Mouse (Mus musculus): ENCODE results near the gene Atrn. TPM values are rescaled to one million over a fixed set of nuclear protein-coding genes. Genes with fewer than 3 reads are reported as not detected.

The Atrn gene
- polyA plus RNA-seq, 1 experiment from 2014 or later: 13.7 TPM

DNA sequence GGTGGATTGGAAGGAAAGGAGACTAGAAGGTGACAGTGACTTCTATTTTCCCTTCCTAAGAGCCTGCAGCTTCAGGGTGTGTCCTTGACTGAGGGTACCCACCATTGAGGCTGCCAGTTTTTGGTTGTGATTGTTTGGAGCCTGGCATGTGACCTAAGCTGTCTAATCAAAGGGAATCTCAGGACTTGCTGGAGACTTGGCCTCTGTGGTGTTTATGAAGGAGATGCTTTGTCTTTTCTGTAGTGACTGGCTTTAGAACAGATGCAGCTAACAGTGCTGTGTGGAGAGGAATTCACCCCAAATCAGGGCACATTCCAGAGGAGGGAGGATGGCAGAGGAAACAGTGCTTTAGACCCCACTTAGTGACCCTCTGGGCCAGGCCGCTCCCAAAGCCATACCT, 8.6 kb downstream of the Atrn start:
- Histone ChIP-seq H3K4me1 (peaks cover 7% of the 10 kb centered on the region; the same call in 1 of the 2 replicates), H3K27me3 (replicated peaks) (no peaks in the 10 kb centered on the region), H3K9me3 (replicated peaks) (no peaks in the 10 kb centered on the region), H3K4me3 (replicated peaks) (no peak overlapping the region), H3K4me2 (no peak overlapping the region), H3K27ac (replicated peaks) (no peak overlapping the region), H3K36me3 (no peaks in the 10 kb centered on the region), H3K9ac (replicated peaks) (no peak overlapping the region)
- no peak for ATAC-seq (ENCODE audit: low FRiP score)
- 76% methylated on average over 1 of the region's 1 CpGs for WGBS

DNA sequence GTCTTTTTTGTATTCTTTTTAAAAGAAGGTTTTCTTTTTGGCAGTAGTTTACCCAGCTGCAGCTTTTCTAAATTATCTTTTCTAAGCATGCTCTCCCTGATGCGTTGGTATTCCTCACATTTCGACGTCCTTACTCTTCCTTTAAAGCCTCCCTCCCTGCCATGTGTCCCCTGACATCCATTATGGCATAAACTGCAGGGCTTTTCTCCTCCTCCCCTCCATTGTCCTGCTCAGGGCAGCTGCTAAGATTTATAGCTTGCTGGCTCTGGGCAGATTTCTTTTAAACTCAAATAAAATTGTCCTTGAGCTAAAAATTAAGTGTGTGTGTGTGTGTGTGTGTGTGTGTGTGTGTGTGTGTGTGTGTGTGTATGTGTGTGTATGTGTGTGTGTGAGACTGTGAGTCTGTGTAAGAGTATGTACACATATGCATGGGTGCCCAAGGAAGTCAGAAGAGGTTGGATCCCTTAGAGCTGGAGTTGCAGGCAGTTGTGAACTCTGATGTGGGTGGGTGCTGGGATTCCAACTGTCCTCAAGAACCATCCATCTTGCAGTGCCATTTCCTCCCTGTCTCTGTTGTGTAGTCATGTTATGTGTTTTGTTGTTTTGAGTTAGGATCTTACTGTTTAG, 10.3 kb downstream of the Atrn start:
- Histone ChIP-seq H3K4me2 (no peak overlapping the region), H3K27ac (replicated peaks) (0 out of 2 replicates have a peak overlapping the region, but pooled peaks have one; percentile 28), H3K4me3 (replicated peaks) (no peak overlapping the region), H3K36me3 (no peaks in the 10 kb centered on the region), H3K4me1 (peaks cover 7% of the 10 kb centered on the region; the same call in 1 of the 2 replicates), H3K9me3 (replicated peaks) (no peaks in the 10 kb centered on the region), H3K9ac (replicated peaks) (no peak overlapping the region), H3K27me3 (replicated peaks) (no peaks in the 10 kb centered on the region)
- WGBS: 4% methylated on average over 3 of the region's 3 CpGs
- ATAC-seq (ENCODE audit: low FRiP score): no peak

DNA sequence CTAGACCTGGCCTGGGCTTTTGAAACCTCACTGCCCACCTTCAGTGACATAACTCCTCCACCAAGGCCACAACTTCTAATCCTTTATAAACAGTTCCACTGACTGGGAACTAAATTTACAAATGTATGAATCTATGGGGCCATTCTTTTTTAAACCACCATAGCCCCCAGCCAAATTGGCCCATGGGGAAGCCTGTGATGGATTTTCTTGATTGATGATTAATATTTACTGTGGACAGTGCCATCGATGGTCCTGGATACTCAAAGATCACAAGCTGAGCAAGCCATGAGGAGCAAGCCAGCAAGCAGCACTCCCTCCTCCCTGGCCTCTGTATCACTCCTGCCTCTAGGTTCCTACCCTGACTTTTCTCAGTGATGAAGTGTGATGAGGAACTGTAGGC, 11.4 kb downstream of the Atrn start:
- Histone ChIP-seq H3K27me3 (replicated peaks) (no peaks in the 10 kb centered on the region), H3K4me3 (replicated peaks) (no peak overlapping the region), H3K36me3 (no peaks in the 10 kb centered on the region), H3K4me2 (no peak overlapping the region), H3K27ac (replicated peaks) (no peak overlapping the region), H3K9ac (replicated peaks) (no peak overlapping the region), H3K9me3 (replicated peaks) (no peaks in the 10 kb centered on the region), H3K4me1 (peaks cover 7% of the 10 kb centered on the region; the same call in 1 of the 2 replicates)
- 65% methylated on average over 1 of the region's 1 CpGs for WGBS
- ATAC-seq (ENCODE audit: low FRiP score): no peak

DNA sequence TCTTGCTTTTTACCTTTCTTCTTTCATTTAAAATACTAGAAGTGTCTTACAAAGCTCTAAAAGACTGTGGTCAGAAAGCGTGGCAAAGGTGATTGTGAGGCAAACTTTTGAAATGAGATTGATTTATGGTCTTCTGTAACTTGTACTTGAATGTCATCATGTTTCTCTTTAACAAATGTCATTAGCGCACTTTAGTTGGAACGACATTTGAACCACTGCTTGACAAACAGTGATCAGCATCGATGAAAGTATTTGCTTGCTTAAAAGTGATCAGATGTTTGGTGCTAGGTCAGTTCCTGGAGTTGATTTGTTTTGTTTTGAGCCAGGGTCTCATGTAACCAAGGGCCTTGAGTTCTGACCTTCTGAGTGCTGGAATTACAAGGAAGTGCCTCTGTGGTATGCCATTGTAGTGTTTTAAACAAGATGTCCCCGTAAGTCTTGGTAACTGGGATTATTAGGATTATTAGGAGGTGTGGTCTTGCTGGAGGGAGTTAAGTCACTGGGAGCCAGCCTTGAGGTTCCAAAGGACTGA, 12.8 kb downstream of the Atrn start:
- Histone ChIP-seq H3K4me1 (peaks cover 7% of the 10 kb centered on the region; the same call in 1 of the 2 replicates), H3K36me3 (no peaks in the 10 kb centered on the region), H3K4me2 (no peak overlapping the region), H3K4me3 (replicated peaks) (no peak overlapping the region), H3K9ac (replicated peaks) (no peak overlapping the region), H3K9me3 (replicated peaks) (no peaks in the 10 kb centered on the region), H3K27ac (replicated peaks) (no peak overlapping the region), H3K27me3 (replicated peaks) (no peaks in the 10 kb centered on the region)
- WGBS: 67% methylated on average over 5 of the region's 5 CpGs
- no peak for ATAC-seq (ENCODE audit: low FRiP score)

DNA sequence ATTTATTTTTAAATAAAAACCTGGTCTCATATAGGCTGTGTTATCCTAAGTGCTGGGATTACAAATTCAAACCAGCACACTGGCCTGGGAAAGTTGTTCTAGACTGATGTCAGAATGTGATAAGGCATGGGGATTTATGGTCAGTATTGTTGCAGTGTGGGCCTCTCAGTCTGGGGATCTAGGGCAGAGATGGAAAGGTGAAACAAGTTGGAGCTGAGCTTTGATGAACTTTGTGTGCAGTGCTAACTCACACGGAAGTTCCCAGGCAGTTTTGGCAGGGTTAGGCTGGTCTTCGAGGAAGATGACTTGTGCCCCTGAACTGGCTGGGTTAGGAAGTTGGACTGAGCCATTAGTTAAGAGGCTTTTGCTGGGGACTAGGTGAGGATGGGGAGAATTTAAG, 18.7 kb downstream of the Atrn start:
- Histone ChIP-seq H3K27ac (replicated peaks) (no peak overlapping the region), H3K9me3 (replicated peaks) (no peaks in the 10 kb centered on the region), H3K4me1 (no peaks in the 10 kb centered on the region), H3K4me2 (no peak overlapping the region), H3K4me3 (replicated peaks) (no peak overlapping the region), H3K36me3 (no peaks in the 10 kb centered on the region), H3K9ac (replicated peaks) (no peak overlapping the region), H3K27me3 (replicated peaks) (no peaks in the 10 kb centered on the region)
- no peak for ATAC-seq (ENCODE audit: low FRiP score)
- 86% methylated on average over 2 of the region's 2 CpGs for WGBS

DNA sequence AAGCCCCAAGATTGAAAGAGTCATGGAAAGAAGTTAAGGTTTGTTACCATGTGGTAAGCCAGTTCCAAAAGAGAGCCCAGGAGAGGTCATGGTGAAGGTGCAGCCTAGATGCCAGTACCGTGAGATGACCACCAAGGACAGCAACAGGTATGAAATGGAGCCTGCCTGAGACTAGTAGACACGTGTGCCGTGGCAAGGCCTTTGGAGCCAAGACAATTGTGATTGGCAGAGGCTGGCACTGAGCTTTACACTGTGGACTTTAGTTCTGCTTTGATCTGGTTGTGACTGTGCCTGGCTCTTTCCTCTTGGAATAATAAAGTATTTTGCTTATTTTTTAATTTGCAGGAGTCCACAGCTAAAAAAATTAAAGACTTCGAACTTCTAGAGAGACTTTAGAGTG, 21.7 kb downstream of the Atrn start:
- WGBS: 90% methylated on average over 4 of the region's 4 CpGs
- no peak overlapping the region for H3K4me2 ChIP-seq
- H3K36me3 ChIP-seq: no peaks in the 10 kb centered on the region
- ATAC-seq (ENCODE audit: low FRiP score): no peak
- H3K4me1 ChIP-seq: no peaks in the 10 kb centered on the region
- no peak overlapping the region for H3K4me3 ChIP-seq (replicated peaks)
- H3K9ac ChIP-seq (replicated peaks): no peak overlapping the region
- H3K27ac ChIP-seq (replicated peaks): no peak overlapping the region
- no peaks in the 10 kb centered on the region for H3K27me3 ChIP-seq (replicated peaks)
- H3K9me3 ChIP-seq (replicated peaks): no peaks in the 10 kb centered on the region

DNA sequence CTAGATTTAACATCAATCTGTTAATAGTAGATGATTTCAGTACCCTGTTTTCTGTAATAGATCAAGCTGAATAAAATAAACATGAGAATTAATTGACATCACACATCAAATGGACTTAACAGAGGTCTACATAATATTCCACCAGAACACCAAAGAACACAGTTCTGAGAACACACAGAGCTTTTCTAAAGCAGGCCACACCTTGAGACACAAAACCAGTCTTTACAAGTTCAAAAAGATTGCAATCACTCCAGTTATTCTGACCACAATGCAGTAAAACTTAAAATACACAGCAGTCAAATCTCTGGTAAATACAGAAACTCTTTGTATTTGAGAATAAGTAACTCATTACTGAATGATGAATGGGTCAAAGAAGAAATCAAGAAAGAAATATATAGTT, 22.2 kb downstream of the Atrn start:
- Histone ChIP-seq H3K9ac (replicated peaks) (no peak overlapping the region), H3K4me2 (no peak overlapping the region), H3K27me3 (replicated peaks) (no peaks in the 10 kb centered on the region), H3K4me1 (no peaks in the 10 kb centered on the region), H3K9me3 (replicated peaks) (no peaks in the 10 kb centered on the region), H3K27ac (replicated peaks) (no peak overlapping the region), H3K36me3 (no peaks in the 10 kb centered on the region), H3K4me3 (replicated peaks) (no peak overlapping the region)
- ATAC-seq (ENCODE audit: low FRiP score): no peak

DNA sequence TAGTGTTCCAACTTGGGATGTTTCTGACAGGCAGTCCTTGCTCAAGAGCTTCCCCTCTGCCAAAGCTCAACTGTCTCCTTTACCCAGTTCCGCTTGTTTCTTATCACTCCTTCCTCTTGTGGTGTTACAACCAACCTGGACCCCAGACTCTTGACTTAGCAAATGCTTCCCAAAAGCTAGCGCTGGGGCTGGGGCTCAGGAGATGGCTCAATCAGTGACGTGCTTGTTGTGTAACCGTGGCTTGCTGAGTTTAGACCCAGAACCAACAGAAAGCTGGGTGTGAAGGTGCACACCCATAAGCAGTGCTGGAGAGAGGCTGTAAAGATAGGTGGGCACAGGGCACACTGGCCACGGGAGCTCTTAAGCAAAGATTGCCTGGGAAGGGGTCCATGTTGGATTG, 23.7 kb downstream of the Atrn start:
- no peak for ATAC-seq (ENCODE audit: low FRiP score)
- H3K27me3 ChIP-seq (replicated peaks): no peaks in the 10 kb centered on the region
- H3K9ac ChIP-seq (replicated peaks): no peak overlapping the region
- WGBS: 94% methylated on average over 5 of the region's 5 CpGs
- no peak overlapping the region for H3K4me2 ChIP-seq
- H3K36me3 ChIP-seq: no peaks in the 10 kb centered on the region
- no peaks in the 10 kb centered on the region for H3K9me3 ChIP-seq (replicated peaks)
- no peaks in the 10 kb centered on the region for H3K4me1 ChIP-seq
- H3K4me3 ChIP-seq (replicated peaks): no peak overlapping the region
- no peak overlapping the region for H3K27ac ChIP-seq (replicated peaks)

DNA sequence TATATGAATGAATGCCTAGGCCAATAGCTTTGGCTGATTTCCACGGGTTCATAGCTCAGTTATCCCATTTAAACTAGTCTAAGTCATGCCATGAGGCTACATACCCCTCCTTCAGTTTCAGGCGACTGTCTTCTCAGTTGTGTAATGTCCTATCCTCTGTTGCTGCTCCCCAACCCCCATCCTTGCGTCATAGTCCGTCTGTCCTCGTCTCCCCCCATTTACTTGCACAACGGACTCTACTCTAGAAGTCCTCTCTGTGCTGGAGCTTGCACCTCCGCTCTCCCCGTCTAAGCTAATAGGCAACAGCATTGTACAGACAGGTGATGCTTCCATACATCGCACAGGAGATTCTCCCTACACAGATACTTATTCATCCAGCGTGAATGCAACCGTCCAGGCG, 26.6 kb downstream of the Atrn start:
- H3K9me3 ChIP-seq (replicated peaks): no peaks in the 10 kb centered on the region
- no peaks in the 10 kb centered on the region for H3K4me1 ChIP-seq
- no peak for ATAC-seq (ENCODE audit: low FRiP score)
- H3K4me3 ChIP-seq (replicated peaks): no peak overlapping the region
- H3K9ac ChIP-seq (replicated peaks): no peak overlapping the region
- no peak overlapping the region for H3K4me2 ChIP-seq
- H3K27ac ChIP-seq (replicated peaks): no peak overlapping the region
- WGBS: 91% methylated on average over 12 of the region's 12 CpGs
- no peaks in the 10 kb centered on the region for H3K36me3 ChIP-seq
- no peaks in the 10 kb centered on the region for H3K27me3 ChIP-seq (replicated peaks)

DNA sequence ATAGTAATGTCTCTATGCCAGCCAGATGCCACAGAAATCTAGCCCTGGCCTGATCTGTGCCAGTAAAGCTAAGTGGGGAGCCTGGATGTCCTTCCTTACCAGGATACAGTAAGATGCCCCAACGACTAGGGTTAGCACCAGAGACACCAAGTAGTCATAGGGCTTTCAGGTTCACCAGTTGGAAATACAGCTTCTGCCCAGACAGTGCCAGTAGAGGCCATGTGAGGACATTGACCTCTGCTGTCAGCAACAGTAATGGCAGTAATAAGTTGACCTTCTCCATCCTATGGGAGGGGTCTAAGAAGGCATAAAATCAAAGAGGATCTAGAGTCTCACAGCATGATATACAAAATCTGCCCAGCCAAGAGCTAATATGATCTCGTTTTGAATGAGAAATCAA, 43.5 kb downstream of the Atrn start:
- no peaks in the 10 kb centered on the region for H3K27me3 ChIP-seq (replicated peaks)

DNA sequence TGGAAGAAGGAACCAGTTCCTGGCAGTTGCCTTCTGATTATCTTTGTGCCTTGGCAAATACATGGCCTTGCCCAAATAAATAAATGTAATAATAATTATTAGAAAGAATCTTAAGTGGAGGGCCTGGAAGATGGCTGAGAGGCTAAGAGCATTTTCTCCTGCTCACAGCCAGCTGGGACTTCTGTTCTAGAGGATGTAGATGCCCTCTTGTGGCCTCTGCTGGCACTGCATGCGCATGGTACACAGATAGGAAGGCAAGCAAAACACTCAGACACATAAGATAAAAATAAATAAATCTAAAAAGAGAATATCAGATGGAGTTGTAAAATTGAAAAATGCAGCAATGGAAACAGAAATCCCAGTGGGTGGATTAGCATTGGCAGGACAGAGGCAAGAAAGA, 44.3 kb downstream of the Atrn start:
- H3K36me3 ChIP-seq: peaks cover 12% of the 10 kb centered on the region; the same call in 1 of the 2 replicates
- no peak overlapping the region for H3K27ac ChIP-seq (replicated peaks)
- no peak overlapping the region for H3K9ac ChIP-seq (replicated peaks)
- no peak overlapping the region for H3K4me2 ChIP-seq
- ATAC-seq (ENCODE audit: low FRiP score): peak; percentile 79; the same call in 1 of the 2 replicates
- no peaks in the 10 kb centered on the region for H3K27me3 ChIP-seq (replicated peaks)
- peaks cover 5% of the 10 kb centered on the region; the same call in 1 of the 2 replicates for H3K4me1 ChIP-seq
- WGBS: 8% methylated on average over 1 of the region's 1 CpGs
- no peak overlapping the region for H3K4me3 ChIP-seq (replicated peaks)
- no peaks in the 10 kb centered on the region for H3K9me3 ChIP-seq (replicated peaks)

More for the DNA sequence above, 43.5 kb downstream of the Atrn start:
- H3K9ac ChIP-seq (replicated peaks): no peak overlapping the region
- H3K4me2 ChIP-seq: no peak overlapping the region
- no peaks in the 10 kb centered on the region for H3K9me3 ChIP-seq (replicated peaks)
- no peak overlapping the region for H3K4me3 ChIP-seq (replicated peaks)
- peaks cover 5% of the 10 kb centered on the region; the same call in 1 of the 2 replicates for H3K4me1 ChIP-seq
- peaks cover 12% of the 10 kb centered on the region; the same call in 1 of the 2 replicates for H3K36me3 ChIP-seq
- WGBS: 72% methylated on average over 2 of the region's 2 CpGs
- no peak for ATAC-seq (ENCODE audit: low FRiP score)
- no peak overlapping the region for H3K27ac ChIP-seq (replicated peaks)

DNA sequence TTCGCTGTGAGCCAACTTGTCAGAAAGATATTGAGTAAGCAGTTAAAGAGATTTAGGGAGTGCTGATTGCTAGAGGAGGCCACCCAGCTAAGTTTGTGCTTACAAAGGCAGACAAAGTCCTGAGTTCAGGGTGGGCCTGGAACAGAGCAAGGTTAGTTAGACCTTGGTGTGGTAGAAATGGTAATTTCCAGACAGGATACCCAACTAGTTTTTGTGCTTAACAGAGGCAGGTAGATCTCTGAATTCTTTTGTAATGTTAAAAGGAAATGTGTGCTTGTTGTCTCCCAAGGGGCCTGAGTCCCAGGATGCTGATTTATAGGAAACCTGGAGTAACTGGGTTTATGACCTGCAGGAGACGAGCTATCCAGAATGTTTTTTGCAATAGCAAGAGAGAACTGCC, 52.6 kb downstream of the Atrn start:
- no peak overlapping the region for H3K4me3 ChIP-seq (replicated peaks)
- peaks cover 9% of the 10 kb centered on the region for H3K36me3 ChIP-seq
- no peak for ATAC-seq (ENCODE audit: low FRiP score)
- H3K9me3 ChIP-seq (replicated peaks): no peaks in the 10 kb centered on the region
- no peak overlapping the region for H3K27ac ChIP-seq (replicated peaks)
- H3K4me1 ChIP-seq: no peaks in the 10 kb centered on the region
- WGBS: 62% methylated on average over 2 of the region's 2 CpGs
- H3K27me3 ChIP-seq (replicated peaks): no peaks in the 10 kb centered on the region
- H3K9ac ChIP-seq (replicated peaks): no peak overlapping the region
- no peak overlapping the region for H3K4me2 ChIP-seq
